Mouse (Mus musculus): Measurements from ENCODE around the gene Slf1. TPM values are rescaled to one million over a fixed set of nuclear protein-coding genes. Genes with fewer than 3 reads are reported as not detected.
"Not testable (repeated sequence)": the region's sequence is repeated elsewhere in the genome, so short reads cannot be mapped to it uniquely, and the experiment has no call there.

Gene Slf1
- polyA plus RNA-seq, 1 experiment, result 23.9 TPM

DNA sequence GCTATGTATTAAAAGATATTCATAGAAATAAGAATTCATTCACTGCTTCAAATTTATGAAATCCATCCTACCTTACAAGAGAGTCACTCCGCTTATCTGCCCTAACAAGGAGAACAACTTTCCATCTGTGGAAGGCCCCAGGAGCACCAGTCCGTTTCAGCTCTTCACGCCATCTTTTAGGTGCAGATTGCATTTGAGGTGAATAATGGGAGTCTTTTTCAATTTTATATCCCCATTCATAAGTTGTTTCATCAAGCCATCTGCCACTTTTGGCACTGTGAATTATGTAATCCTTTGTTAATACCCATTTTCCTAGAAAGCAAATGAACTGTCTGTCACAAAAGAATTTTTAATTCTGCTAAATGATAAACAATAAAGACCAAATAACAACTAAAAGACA, 10.1 kb downstream of the Slf1 start:
- no peak overlapping the region for H3K4me3 ChIP-seq (ENCODE audit: low read depth, low read length)
- no peak overlapping the region for H3K27ac ChIP-seq (ENCODE audit: insufficient read depth, low read length)
- no peak for TF ChIP-seq EP300 (IDR thresholded peaks at IDR 0.05; ENCODE audit: insufficient read depth, low read depth, low read length)
- H3K9me3 ChIP-seq (replicated peaks; ENCODE audit: control insufficient read depth, insufficient read depth, low read length, poor library complexity, severe bottlenecking), result no peaks in the 10 kb centered on the region; the same call in 1 of the 2 replicates
- no peak overlapping the region for H3K9ac ChIP-seq (ENCODE audit: low read depth, poor library complexity, severe bottlenecking)
- H3K36me3 ChIP-seq (ENCODE audit: control insufficient read depth, insufficient read depth, low read length, poor library complexity, severe bottlenecking), result no peaks in the 10 kb centered on the region
- H3K4me1 ChIP-seq (ENCODE audit: control insufficient read depth, insufficient read depth, low read length), result no peaks in the 10 kb centered on the region
- no peaks in the 10 kb centered on the region for H3K27me3 ChIP-seq (ENCODE audit: control insufficient read depth, insufficient read depth, low read length, poor library complexity, severe bottlenecking)

DNA sequence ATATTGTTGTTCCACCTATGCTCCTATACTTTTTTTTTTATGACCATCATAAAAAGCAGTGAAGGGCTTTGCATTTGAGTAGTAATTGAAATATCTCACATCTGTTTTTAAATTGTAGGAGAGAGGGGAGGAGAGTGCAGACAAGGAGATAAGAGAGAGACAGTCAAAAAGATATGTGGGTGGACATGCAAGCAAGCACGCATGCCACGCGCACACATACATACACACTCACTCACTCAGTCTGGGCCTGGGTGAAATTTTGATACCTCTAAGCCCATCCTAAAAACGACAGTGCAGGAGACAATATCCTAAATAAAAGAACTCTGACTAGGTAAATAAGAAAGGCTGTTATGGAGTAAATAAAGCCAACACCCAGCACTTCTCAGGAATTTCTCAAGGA, 16.6 kb downstream of the Slf1 start:
- H3K4me1 ChIP-seq (ENCODE audit: control insufficient read depth, insufficient read depth, low read length), result no peaks in the 10 kb centered on the region
- no peaks in the 10 kb centered on the region for H3K27me3 ChIP-seq (ENCODE audit: control insufficient read depth, insufficient read depth, low read length, poor library complexity, severe bottlenecking)
- H3K4me3 ChIP-seq (ENCODE audit: low read depth, low read length), result no peak overlapping the region
- TF ChIP-seq POLR2A (IDR thresholded peaks at IDR 0.05; ENCODE audit: insufficient read depth, low read length), result no peak
- TF ChIP-seq CTCF (IDR thresholded peaks at IDR 0.05; ENCODE audit: low read depth, low read length), result no peak
- no peak for TF ChIP-seq EP300 (IDR thresholded peaks at IDR 0.05; ENCODE audit: insufficient read depth, low read depth, low read length)
- H3K9me3 ChIP-seq (replicated peaks; ENCODE audit: control insufficient read depth, insufficient read depth, low read length, poor library complexity, severe bottlenecking), result no peaks in the 10 kb centered on the region; the same call in 1 of the 2 replicates
- no peak overlapping the region for H3K27ac ChIP-seq (ENCODE audit: insufficient read depth, low read length)
- H3K36me3 ChIP-seq (ENCODE audit: control insufficient read depth, insufficient read depth, low read length, poor library complexity, severe bottlenecking), result no peaks in the 10 kb centered on the region
- no peak overlapping the region for H3K9ac ChIP-seq (ENCODE audit: low read depth, poor library complexity, severe bottlenecking)

DNA sequence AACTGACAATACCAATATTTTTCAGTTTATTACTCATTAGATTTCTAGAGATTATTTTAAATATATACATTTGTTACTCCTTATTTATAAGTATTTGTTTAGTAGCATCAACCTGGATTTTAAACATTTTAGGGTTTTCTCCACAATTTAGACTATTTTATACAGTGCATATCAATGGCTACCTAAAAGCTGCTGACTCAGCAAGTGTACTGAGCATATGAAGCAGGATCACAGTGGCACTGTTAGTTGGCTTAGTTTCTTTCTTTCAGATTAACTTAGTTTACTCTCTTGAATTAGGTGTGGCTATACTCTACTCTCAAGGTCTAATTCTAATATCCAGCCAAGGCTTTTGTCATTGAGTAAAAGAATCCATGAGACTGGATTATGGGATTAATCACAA, 27.5 kb downstream of the Slf1 start:
- H3K27me3 ChIP-seq (ENCODE audit: control insufficient read depth, insufficient read depth, low read length, poor library complexity, severe bottlenecking), result no peaks in the 10 kb centered on the region
- no peak overlapping the region for H3K9ac ChIP-seq (ENCODE audit: low read depth, poor library complexity, severe bottlenecking)
- no peaks in the 10 kb centered on the region for H3K36me3 ChIP-seq (ENCODE audit: control insufficient read depth, insufficient read depth, low read length, poor library complexity, severe bottlenecking)
- no peaks in the 10 kb centered on the region for H3K4me1 ChIP-seq (ENCODE audit: control insufficient read depth, insufficient read depth, low read length)
- no peaks in the 10 kb centered on the region for H3K9me3 ChIP-seq (replicated peaks; ENCODE audit: control insufficient read depth, insufficient read depth, low read length, poor library complexity, severe bottlenecking)
- H3K27ac ChIP-seq (ENCODE audit: insufficient read depth, low read length), result no peak overlapping the region
- no peak overlapping the region for H3K4me3 ChIP-seq (ENCODE audit: low read depth, low read length)
- no peak for TF ChIP-seq POLR2A (IDR thresholded peaks at IDR 0.05; ENCODE audit: insufficient read depth, low read length)

DNA sequence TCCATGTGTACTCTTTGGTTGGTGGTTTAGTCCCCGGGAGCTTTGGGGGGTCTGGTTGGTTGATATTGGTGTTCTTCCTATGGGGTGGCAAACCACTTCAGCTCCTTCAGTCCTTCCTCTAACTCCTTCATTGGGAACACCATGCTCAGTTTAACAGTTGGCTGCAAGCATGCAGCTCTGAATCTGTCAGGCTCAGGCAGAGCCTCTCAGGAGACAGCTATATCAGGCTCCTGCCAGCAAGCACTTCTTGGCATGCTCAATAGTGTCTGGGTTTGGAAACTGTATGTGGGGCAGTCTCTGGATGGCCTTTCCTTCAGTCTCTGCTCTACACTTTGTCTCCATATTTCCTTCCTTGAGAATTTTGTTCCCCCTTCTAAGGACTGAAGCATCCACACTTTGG, 42.4 kb downstream of the Slf1 start:
- not testable (repeated sequence) for H3K9me3 ChIP-seq (replicated peaks; ENCODE audit: control insufficient read depth, insufficient read depth, low read length, poor library complexity, severe bottlenecking); H3K36me3 ChIP-seq (ENCODE audit: control insufficient read depth, insufficient read depth, low read length, poor library complexity, severe bottlenecking); H3K4me3 ChIP-seq (ENCODE audit: low read depth, low read length); H3K9ac ChIP-seq (ENCODE audit: low read depth, poor library complexity, severe bottlenecking); H3K4me1 ChIP-seq (ENCODE audit: control insufficient read depth, insufficient read depth, low read length); H3K27ac ChIP-seq (ENCODE audit: insufficient read depth, low read length); H3K27me3 ChIP-seq (ENCODE audit: control insufficient read depth, insufficient read depth, low read length, poor library complexity, severe bottlenecking)

DNA sequence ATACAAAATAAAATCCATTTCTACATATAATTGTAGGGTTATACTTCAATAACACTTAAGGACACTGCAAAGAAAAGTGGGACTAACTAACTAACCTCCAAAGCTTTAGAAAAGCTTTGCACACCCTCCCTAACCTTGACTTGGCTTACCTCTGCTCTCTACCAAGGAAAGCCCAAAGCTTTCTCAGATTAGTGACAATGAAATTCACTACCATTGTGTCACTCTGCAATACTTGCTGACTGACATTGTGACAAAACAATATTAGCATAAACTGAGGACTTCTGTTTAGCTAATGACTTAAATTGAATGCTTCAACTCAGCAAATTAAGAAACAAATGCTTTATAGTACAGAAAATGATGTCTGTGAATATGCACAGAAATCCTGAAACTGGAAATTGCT, 63.2 kb downstream of the Slf1 start:
- no peak overlapping the region for H3K9ac ChIP-seq (ENCODE audit: low read depth, poor library complexity, severe bottlenecking)
- no peak overlapping the region for H3K27ac ChIP-seq (ENCODE audit: insufficient read depth, low read length)
- no peak for TF ChIP-seq POLR2A (IDR thresholded peaks at IDR 0.05; ENCODE audit: insufficient read depth, low read length)
- TF ChIP-seq EP300 (IDR thresholded peaks at IDR 0.05; ENCODE audit: insufficient read depth, low read depth, low read length), result no peak
- no peak for TF ChIP-seq CTCF (IDR thresholded peaks at IDR 0.05; ENCODE audit: low read depth, low read length)
- H3K36me3 ChIP-seq (ENCODE audit: control insufficient read depth, insufficient read depth, low read length, poor library complexity, severe bottlenecking), result no peaks in the 10 kb centered on the region
- H3K4me1 ChIP-seq (ENCODE audit: control insufficient read depth, insufficient read depth, low read length), result no peaks in the 10 kb centered on the region
- no peaks in the 10 kb centered on the region for H3K27me3 ChIP-seq (ENCODE audit: control insufficient read depth, insufficient read depth, low read length, poor library complexity, severe bottlenecking)
- no peak overlapping the region for H3K4me3 ChIP-seq (ENCODE audit: low read depth, low read length)
- H3K9me3 ChIP-seq (replicated peaks; ENCODE audit: control insufficient read depth, insufficient read depth, low read length, poor library complexity, severe bottlenecking), result no peaks in the 10 kb centered on the region

DNA sequence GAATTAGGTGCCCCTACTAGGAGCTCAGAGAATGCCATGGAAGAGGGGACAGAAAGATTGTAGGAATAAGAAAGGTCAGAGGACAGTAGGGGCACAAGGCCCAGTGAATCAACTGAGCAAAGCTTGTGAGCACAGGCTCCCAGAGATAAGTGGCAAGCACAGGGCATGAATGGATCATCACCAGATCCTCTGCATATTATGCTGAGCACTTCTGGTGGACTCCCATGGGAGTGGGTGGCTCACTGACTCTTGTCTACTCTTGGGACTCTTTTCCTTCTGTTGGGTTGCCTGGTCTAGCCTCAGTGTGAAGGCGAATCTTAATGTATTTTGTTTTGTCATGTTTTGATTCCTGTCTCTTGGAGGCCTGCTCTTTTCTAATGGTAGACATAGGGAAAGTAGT, 66.4 kb downstream of the Slf1 start:
- H3K27ac ChIP-seq (ENCODE audit: insufficient read depth, low read length), result no peak overlapping the region
- no peaks in the 10 kb centered on the region for H3K9me3 ChIP-seq (replicated peaks; ENCODE audit: control insufficient read depth, insufficient read depth, low read length, poor library complexity, severe bottlenecking)
- no peaks in the 10 kb centered on the region for H3K27me3 ChIP-seq (ENCODE audit: control insufficient read depth, insufficient read depth, low read length, poor library complexity, severe bottlenecking)
- H3K36me3 ChIP-seq (ENCODE audit: control insufficient read depth, insufficient read depth, low read length, poor library complexity, severe bottlenecking), result no peaks in the 10 kb centered on the region
- TF ChIP-seq CTCF (IDR thresholded peaks at IDR 0.05; ENCODE audit: low read depth, low read length), result no peak
- TF ChIP-seq EP300 (IDR thresholded peaks at IDR 0.05; ENCODE audit: insufficient read depth, low read depth, low read length), result no peak
- no peak for TF ChIP-seq POLR2A (IDR thresholded peaks at IDR 0.05; ENCODE audit: insufficient read depth, low read length)
- no peak overlapping the region for H3K4me3 ChIP-seq (ENCODE audit: low read depth, low read length)
- H3K9ac ChIP-seq (ENCODE audit: low read depth, poor library complexity, severe bottlenecking), result no peak overlapping the region
- H3K4me1 ChIP-seq (ENCODE audit: control insufficient read depth, insufficient read depth, low read length), result no peaks in the 10 kb centered on the region

DNA sequence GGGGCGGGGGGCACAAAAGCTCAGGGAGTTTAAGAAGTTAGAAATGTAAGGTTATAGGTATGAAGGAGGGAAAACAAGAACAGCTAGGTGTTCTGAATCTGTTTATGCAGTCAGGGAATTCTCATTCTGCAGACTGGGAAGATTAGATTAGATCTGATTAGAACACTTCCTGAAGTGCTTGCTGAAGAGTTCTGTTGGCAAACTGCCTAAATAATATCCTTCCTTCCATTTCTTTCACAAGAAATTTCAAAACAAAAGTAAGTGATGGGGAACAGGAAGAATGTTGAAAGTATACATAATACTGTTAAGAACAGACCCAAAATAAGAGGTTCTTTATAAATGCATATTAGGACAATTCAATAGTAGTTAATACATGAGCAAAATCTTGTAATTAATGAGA, 72.1 kb downstream of the Slf1 start:
- Histone ChIP-seq H3K4me3 (ENCODE audit: low read depth, low read length) (no peak overlapping the region), H3K36me3 (ENCODE audit: control insufficient read depth, insufficient read depth, low read length, poor library complexity, severe bottlenecking) (no peaks in the 10 kb centered on the region), H3K27ac (ENCODE audit: insufficient read depth, low read length) (no peak overlapping the region), H3K9ac (ENCODE audit: low read depth, poor library complexity, severe bottlenecking) (no peak overlapping the region), H3K4me1 (ENCODE audit: control insufficient read depth, insufficient read depth, low read length) (no peaks in the 10 kb centered on the region), H3K9me3 (replicated peaks; ENCODE audit: control insufficient read depth, insufficient read depth, low read length, poor library complexity, severe bottlenecking) (no peaks in the 10 kb centered on the region), H3K27me3 (ENCODE audit: control insufficient read depth, insufficient read depth, low read length, poor library complexity, severe bottlenecking) (no peaks in the 10 kb centered on the region)
- TF ChIP-seq POLR2A (IDR thresholded peaks at IDR 0.05; ENCODE audit: insufficient read depth, low read length), result no peak
- no peak for TF ChIP-seq CTCF (IDR thresholded peaks at IDR 0.05; ENCODE audit: low read depth, low read length)
- no peak for TF ChIP-seq EP300 (IDR thresholded peaks at IDR 0.05; ENCODE audit: insufficient read depth, low read depth, low read length)

Measured in ES-Bruce4 (cell line).